Mouse (Mus musculus) cortical plate, adult 2 months (tissue): Measurements from ENCODE around the gene Ube3c. TPM values are rescaled to one million over a fixed set of nuclear protein-coding genes. Genes with fewer than 3 reads are reported as not detected.
"Not testable (repeated sequence)": the region's sequence is repeated elsewhere in the genome, so short reads cannot be mapped to it uniquely, and the experiment has no call there.

Experiments used
- H3K27ac ChIP-seq: fragments of 200-500 bp; 2 replicates; pipeline ENCODE4 v1.5.1; 2012; ENCODE audit warnings: low read length, control low read depth, inconsistent platforms; ENCODE audit not compliant: insufficient read depth
- H3K4me1 ChIP-seq: fragments of 200-500 bp; 2 replicates; pipeline ENCODE4 v1.6.1; 2011; ENCODE audit warnings: low read length; ENCODE audit not compliant: control insufficient read depth, insufficient read depth
- H3K4me3 ChIP-seq: fragments of 200-500 bp; 2 replicates; pipeline ENCODE4 v1.5.1; 2011; ENCODE audit warnings: mild to moderate bottlenecking, low read length, control low read depth; ENCODE audit not compliant: insufficient read depth
- CTCF ChIP-seq: fragments of 200-500 bp; IDR thresholded peaks from 2 replicates; pipeline ENCODE4 v1.5.1; 2011; ENCODE audit warnings: mild to moderate bottlenecking, control low read depth, low read length; ENCODE audit not compliant: insufficient read depth; ENCODE audit errors: extremely low read depth
- POLR2A ChIP-seq: fragments of 200-500 bp; IDR thresholded peaks from 2 replicates; pipeline ENCODE4 v1.6.1; 2011; ENCODE audit warnings: mild to moderate bottlenecking, low read length, control low read depth; ENCODE audit not compliant: insufficient read depth; ENCODE audit errors: extremely low read depth
- polyA plus RNA-seq: library from polyadenylated mRNA; depleted of rRNA; stranded (reverse); fragments of >200 nt; gene quantifications from 2 replicates; pipeline ENCODE4 v1.2.3, GENCODE M21; 2012

Ube3c gene
- polyA plus RNA-seq, 1 experiment, result 38.4 TPM

DNA sequence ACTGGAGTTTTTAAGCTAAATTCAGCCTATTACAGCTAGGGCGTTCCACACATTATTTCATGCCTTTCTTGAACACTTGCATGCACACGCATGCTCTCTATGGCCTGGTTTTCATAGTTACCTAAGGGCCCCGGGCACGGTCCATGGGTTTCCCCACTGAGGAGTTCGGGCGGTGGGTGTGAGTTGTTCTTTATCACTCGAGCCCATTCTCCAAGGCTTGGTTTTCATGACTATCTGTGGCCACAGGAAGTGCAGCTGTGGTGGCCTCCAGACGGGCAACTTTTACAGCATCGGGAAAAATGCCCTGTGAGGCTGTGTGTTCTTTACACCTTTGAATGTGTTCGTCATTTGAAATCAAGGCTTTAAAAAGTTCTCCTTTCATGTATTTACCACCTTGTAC is 56.6 kb downstream of the Ube3c start:
- H3K4me3 ChIP-seq, result no peak overlapping the region
- no peak overlapping the region for H3K27ac ChIP-seq
- H3K4me1 ChIP-seq, result no peaks in the 10 kb centered on the region
- TF ChIP-seq POLR2A (no peak), CTCF (no peak)

DNA sequence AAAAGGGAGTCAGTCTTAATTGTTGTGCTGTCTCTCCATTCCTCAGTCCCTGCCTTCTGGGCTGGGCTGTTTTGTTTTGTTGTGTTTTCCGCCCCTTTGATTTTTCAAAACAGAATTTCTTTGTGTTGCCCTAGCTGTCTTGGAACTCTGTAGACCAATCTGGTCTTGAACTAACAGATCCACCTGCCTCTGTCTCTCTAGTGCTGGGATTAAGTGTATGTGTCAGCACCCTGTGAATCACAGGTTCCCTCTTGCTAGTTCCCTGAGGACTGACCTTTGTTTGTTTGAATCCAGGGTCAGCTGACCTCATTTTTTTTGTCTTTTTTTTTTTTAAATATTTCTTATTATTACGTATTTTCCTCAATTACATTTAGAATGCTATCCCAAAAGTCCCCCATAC is 60.9 kb downstream of the Ube3c start:
- Histone ChIP-seq H3K27ac (no peak overlapping the region), H3K4me3 (no peak overlapping the region), H3K4me1 (no peaks in the 10 kb centered on the region)
- no peak for TF ChIP-seq POLR2A

DNA sequence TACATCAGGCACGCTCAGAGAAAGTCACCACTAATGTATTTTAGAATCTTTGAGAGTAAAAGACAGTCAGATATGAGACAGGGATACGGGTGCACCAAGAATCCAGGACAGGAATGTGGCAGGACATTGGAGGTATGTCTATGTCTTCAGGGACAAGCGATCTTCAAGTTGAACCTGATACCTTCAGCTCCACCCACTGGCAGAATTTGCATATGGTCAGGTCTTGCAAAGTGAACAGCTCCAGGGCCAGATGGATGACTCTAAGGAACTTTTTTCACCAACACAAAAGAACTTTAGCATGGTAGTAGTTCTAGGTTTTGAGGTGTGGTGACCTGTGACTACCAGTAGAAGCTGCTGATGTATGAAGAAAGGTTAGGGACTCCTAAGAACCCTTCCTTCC is 62.7 kb downstream of the Ube3c start:
- no peak overlapping the region for H3K4me3 ChIP-seq
- TF ChIP-seq CTCF, result no peak
- TF ChIP-seq POLR2A, result no peak

DNA sequence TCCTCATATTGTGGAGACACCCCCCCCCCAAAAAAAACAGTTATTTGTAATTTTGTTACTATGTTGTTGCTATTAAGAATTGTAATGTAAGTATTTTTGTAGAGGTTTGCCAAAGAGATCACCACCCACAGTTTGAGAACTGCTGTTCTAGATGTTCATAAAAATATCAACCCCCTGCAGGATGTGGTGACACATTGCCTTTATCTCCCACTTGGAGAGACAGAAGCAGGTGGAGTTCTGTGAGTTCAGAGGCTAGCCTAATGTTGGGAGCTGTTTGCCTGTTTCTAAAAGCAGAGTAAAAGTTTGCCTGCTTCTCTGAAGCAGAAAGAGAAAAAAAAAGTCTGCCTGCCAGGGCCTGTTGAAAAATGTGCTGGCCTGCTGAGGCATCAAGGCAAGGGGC is 67.3 kb downstream of the Ube3c start:
- Histone ChIP-seq H3K4me1 (no peaks in the 10 kb centered on the region), H3K27ac (no peak overlapping the region), H3K4me3 (no peak overlapping the region)
- TF ChIP-seq CTCF (no peak), POLR2A (no peak)

More for the DNA sequence above, 62.7 kb downstream of the Ube3c start:
- Histone ChIP-seq H3K27ac (no peak overlapping the region), H3K4me1 (no peaks in the 10 kb centered on the region)

DNA sequence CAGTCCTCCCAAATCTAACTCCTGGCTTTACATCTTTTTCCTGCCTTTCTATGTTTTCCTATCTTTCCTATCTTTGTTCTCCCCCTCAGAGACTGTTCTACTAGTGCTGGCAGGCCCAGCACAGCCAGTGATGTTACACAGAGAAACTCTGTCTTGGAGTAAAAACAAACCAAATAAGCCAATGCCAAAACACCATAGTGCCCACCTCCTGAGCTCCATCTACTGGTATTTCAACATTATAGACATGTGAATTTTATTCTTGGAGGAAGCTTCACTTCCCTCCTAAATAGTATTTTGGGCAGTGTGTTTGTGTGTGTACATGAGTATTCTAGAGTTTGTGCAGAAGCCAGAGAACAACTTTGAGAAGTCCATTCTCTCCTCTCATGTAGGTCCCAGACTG is 67.8 kb downstream of the Ube3c start:
- Histone ChIP-seq H3K4me3 (no peak overlapping the region), H3K27ac (no peak overlapping the region), H3K4me1 (no peaks in the 10 kb centered on the region)
- TF ChIP-seq POLR2A, result no peak
- no peak for TF ChIP-seq CTCF

DNA sequence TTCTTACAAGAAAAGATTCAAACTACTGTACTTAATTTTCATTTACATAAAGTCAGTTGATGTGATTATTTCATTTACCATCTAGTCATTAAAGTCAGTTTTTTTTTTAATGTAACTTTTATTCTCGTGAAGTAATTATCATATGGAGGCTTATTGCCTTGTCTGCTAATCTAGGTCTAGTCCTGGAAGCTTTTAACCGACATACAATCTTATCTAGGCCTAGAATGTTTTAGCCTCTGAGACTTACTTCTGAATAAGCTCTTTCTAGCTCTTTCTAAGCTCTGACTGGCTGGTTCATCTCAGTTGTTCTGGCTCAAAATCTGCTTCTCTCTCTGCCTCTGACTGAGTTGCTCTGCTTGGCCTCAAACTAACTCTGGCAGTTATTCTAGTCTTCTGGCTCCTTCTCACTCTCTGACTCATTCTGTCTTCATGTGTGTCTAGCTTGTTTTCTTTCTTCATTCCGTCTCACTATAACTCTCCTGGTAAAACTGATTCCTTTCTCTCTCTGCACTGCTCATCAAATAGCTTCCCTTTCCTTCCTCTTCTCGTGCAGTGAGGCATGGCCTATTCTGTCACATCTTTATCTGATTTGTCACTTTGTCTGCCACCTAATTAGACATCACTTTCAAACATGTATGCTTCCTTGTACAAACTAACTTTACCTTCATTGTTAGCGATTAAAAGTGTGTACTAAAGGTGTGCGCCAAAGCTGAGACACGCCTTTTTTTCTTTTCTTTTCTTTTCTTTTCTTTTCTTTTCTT is 72.3 kb downstream of the Ube3c start:
- no peak overlapping the region for H3K4me3 ChIP-seq
- H3K4me1 ChIP-seq, result no peaks in the 10 kb centered on the region
- TF ChIP-seq CTCF (no peak), POLR2A (no peak)
- H3K27ac ChIP-seq, result no peak overlapping the region

DNA sequence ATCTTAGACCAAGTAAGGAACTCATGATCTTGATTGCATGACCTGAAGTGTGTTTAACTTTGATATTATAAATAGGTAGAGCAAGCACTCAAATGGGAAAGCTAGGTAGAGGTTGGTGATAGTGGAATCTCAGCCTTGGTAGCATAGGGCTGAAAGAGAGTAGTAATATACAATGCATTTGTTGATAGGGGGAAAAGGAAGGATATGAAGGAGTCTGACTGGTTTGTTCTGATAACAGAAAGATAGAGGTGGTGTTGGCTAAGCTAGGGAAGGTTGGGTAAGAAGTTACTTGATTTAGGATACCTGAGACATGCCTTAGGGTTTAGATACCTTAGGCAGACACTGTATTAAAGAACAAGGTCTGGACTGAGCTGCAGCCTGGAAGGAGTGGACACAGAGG is 82.7 kb downstream of the Ube3c start:
- no peak overlapping the region for H3K27ac ChIP-seq
- H3K4me3 ChIP-seq, result no peak overlapping the region
- H3K4me1 ChIP-seq, result no peaks in the 10 kb centered on the region
- no peak for TF ChIP-seq CTCF
- no peak for TF ChIP-seq POLR2A

DNA sequence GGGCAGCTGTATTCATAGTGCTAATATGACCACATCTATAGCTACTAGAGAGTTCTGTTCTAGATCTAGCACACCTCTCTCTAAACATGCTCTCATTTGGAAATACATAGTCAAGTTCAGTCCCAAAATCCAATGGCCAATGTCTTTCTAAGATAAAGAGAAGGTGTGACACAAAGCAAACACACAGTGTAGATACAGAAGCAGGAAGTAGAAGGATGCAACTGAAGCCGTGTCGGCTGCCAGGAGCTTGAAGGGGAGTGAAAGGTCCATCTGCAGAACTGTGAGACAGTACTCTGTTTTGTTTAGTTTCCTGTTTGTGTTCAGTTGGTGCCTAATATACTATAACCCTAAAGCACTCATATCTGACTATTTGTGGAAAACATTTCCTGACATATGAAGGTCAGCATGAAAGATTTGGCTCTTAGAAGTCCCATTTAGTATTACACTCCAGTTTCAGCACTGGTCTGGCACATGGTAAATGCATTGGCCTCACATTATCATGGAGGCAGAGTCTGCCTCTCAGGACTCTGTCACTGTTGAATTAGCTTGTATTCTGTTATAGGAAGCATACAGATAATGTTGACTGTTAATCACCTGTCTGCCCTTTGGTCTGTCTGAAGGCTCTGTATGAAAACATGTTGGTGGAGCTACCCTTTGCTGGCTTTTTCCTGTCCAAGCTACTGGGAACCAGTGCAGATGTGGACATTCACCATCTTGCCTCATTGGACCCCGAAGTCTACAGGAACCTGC is 88.7 kb downstream of the Ube3c start:
- TF ChIP-seq CTCF, result no peak
- no peak for TF ChIP-seq POLR2A
- no peak overlapping the region for H3K27ac ChIP-seq
- no peak overlapping the region for H3K4me3 ChIP-seq
- no peaks in the 10 kb centered on the region for H3K4me1 ChIP-seq

DNA sequence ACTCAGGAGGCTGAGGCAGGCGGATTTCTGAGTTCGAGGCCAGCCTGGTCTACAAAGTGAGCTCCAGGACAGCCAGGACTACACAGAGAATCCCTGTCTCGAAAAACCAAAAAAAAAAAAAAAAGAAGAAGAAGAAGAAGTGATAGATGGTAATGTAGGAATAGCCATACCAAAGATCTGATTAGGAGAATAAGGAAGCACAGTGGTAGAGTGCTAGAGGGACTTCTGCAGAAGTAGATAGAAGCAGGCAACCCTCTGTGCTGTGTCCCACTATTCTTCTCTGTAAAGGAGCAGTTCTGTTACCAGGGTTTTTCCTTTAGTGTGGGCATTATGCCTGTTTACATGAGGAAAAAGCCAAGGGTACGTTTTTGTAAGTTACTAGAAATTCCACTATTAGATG is 92.2 kb downstream of the Ube3c start:
- H3K4me3 ChIP-seq, H3K27ac ChIP-seq, H3K4me1 ChIP-seq: not testable (repeated sequence)

DNA sequence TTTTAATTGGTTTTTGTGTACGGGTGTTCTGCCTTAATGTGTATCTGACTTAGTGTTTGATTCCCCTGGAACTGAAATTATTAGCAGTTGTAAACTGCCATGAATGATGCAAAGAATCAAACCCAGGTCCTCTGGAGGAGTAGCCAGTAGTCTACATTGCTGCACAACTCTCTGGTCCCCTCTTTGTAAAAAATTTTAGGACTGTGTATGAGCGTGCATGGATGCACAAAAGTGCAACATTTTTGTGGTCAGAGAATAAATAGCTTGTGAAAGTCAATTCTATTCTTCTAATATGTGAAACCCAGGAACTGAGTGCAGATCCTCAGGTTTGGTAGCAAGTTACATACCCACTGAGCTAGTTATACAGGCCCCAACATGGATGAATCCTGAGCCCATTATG is 96.3 kb downstream of the Ube3c start:
- H3K27ac ChIP-seq, result no peak overlapping the region
- TF ChIP-seq POLR2A (no peak), CTCF (no peak)
- peaks cover 1% of the 10 kb centered on the region; the same call in 1 of the 2 replicates for H3K4me1 ChIP-seq
- H3K4me3 ChIP-seq, result no peak overlapping the region
